Mouse (Mus musculus): ENCODE results near the gene Gpr31b. TPM values are rescaled to one million over a fixed set of nuclear protein-coding genes. Genes with fewer than 3 reads are reported as not detected.

The Gpr31b gene
- not detected for polyA plus RNA-seq (2014; fragmentation: Illumina TruSeq; extraction: RNeasy Lipid Tissue Mini Kit (QIAGEN cat#74804); ENCODE audit: low read depth, low replicate concordance)

GRCm38 (mm10) chr17:13052124-13052813 lies at the start of gene Gpr31b:
Gpr31b (minus strand) TSS chr17:13052296.

GRCm38 (mm10) chr17:13060804-13061203 lies 8.7 kb upstream of the Gpr31b start, which contains the start of gene Tcp10b:
Tcp10b (plus strand) TSS chr17:13061104.

GRCm38 (mm10) chr17:13006546-13006945 lies 45.5 kb downstream of the Gpr31b start, which contains the start of gene Sod2:
Sod2 (plus strand) TSS chr17:13006846.

Other genes with a start within 250 kb of the Gpr31b start
- gene Mas1, start 184.2 kb downstream of the Gpr31b start, polyA plus RNA-seq (2014; fragmentation: Illumina TruSeq; extraction: RNeasy Lipid Tissue Mini Kit (QIAGEN cat#74804); ENCODE audit: low read depth, low replicate concordance) = 0.89 TPM
- 0.28 TPM for gene Mrgprh, start 176.3 kb downstream of the Gpr31b start, polyA plus RNA-seq (2014; fragmentation: Illumina TruSeq; extraction: RNeasy Lipid Tissue Mini Kit (QIAGEN cat#74804); ENCODE audit: low read depth, low replicate concordance)
- 0.28 TPM for gene Pnldc1, start 142.1 kb downstream of the Gpr31b start, polyA plus RNA-seq (2014; fragmentation: Illumina TruSeq; extraction: RNeasy Lipid Tissue Mini Kit (QIAGEN cat#74804); ENCODE audit: low read depth, low replicate concordance)
- 507 TPM for gene Tcp1, start 136.6 kb downstream of the Gpr31b start, polyA plus RNA-seq (2014; fragmentation: Illumina TruSeq; extraction: RNeasy Lipid Tissue Mini Kit (QIAGEN cat#74804); ENCODE audit: low read depth, low replicate concordance)
- gene Mrpl18, start 136.0 kb downstream of the Gpr31b start, polyA plus RNA-seq (2014; fragmentation: Illumina TruSeq; extraction: RNeasy Lipid Tissue Mini Kit (QIAGEN cat#74804); ENCODE audit: low read depth, low replicate concordance) = 107 TPM
- gene Acat3, start 111.7 kb downstream of the Gpr31b start, polyA plus RNA-seq (2014; fragmentation: Illumina TruSeq; extraction: RNeasy Lipid Tissue Mini Kit (QIAGEN cat#74804); ENCODE audit: low read depth, low replicate concordance) = 18.8 TPM
- gene Acat2, start 91.5 kb downstream of the Gpr31b start, polyA plus RNA-seq (2014; fragmentation: Illumina TruSeq; extraction: RNeasy Lipid Tissue Mini Kit (QIAGEN cat#74804); ENCODE audit: low read depth, low replicate concordance) = 82.3 TPM
- gene Wtap, start 58.1 kb downstream of the Gpr31b start, polyA plus RNA-seq (2014; fragmentation: Illumina TruSeq; extraction: RNeasy Lipid Tissue Mini Kit (QIAGEN cat#74804); ENCODE audit: low read depth, low replicate concordance) = 127 TPM
- gene Sod2, start 45.5 kb downstream of the Gpr31b start, polyA plus RNA-seq (2014; fragmentation: Illumina TruSeq; extraction: RNeasy Lipid Tissue Mini Kit (QIAGEN cat#74804); ENCODE audit: low read depth, low replicate concordance) = 265 TPM
- gene Tcp10b, start 8.8 kb upstream of the Gpr31b start, polyA plus RNA-seq (2014; fragmentation: Illumina TruSeq; extraction: RNeasy Lipid Tissue Mini Kit (QIAGEN cat#74804); ENCODE audit: low read depth, low replicate concordance) = 0.36 TPM
- not detected for gene Unc93a, start 79.5 kb upstream of the Gpr31b start, polyA plus RNA-seq (2014; fragmentation: Illumina TruSeq; extraction: RNeasy Lipid Tissue Mini Kit (QIAGEN cat#74804); ENCODE audit: low read depth, low replicate concordance)
- gene Smok2a, start 168.9 kb upstream of the Gpr31b start, polyA plus RNA-seq (2014; fragmentation: Illumina TruSeq; extraction: RNeasy Lipid Tissue Mini Kit (QIAGEN cat#74804); ENCODE audit: low read depth, low replicate concordance) = not detected
- gene Smok2b, start 178.0 kb upstream of the Gpr31b start, polyA plus RNA-seq (2014; fragmentation: Illumina TruSeq; extraction: RNeasy Lipid Tissue Mini Kit (QIAGEN cat#74804); ENCODE audit: low read depth, low replicate concordance) = not detected

Measured in kidney, adult 10 weeks (tissue).